Mouse (Mus musculus) liver, adult 2 months (tissue): ENCODE data around the gene Anxa5. TPM values are rescaled to one million over a fixed set of nuclear protein-coding genes. Genes with fewer than 3 reads are reported as not detected.

Source experiments
- DNase-seq: peaks from one replicate; pipeline ENCODE4 v3.0.0-alpha.2; 2011; ENCODE audit warnings: low read depth, low spot score; ENCODE audit errors: extremely low read depth
- H3K27ac ChIP-seq: fragments of 200-500 bp; replicated peaks from 2 replicates; pipeline ENCODE4 v1.5.1; 2012; ENCODE audit warnings: low read depth, mild to moderate bottlenecking, control low read depth, inconsistent platforms, low read length; ENCODE audit not compliant: insufficient read depth
- H3K27me3 ChIP-seq: fragments of 200-500 bp; 2 replicates; pipeline ENCODE4 v1.6.1; 2012; ENCODE audit warnings: mild to moderate bottlenecking, moderate library complexity, low read length, inconsistent platforms; ENCODE audit not compliant: control insufficient read depth, insufficient read depth
- H3K36me3 ChIP-seq: fragments of 200-500 bp; 2 replicates; pipeline ENCODE4 v1.6.1; 2012; ENCODE audit warnings: low read length, inconsistent platforms; ENCODE audit not compliant: control insufficient read depth, insufficient read depth
- H3K4me1 ChIP-seq: fragments of 200-500 bp; 2 replicates; pipeline ENCODE4 v1.6.1; 2011; ENCODE audit warnings: low read length; ENCODE audit not compliant: control insufficient read depth, insufficient read depth
- H3K4me3 ChIP-seq: fragments of 200-500 bp; 2 replicates; pipeline ENCODE4 v1.5.1; 2011; ENCODE audit warnings: low read depth, mild to moderate bottlenecking, control low read depth, low read length, moderate library complexity; ENCODE audit not compliant: insufficient read depth
- H3K79me2 ChIP-seq: fragments of 200-500 bp; 2 replicates; pipeline ENCODE4 v1.6.1; 2012; ENCODE audit warnings: inconsistent platforms, mild to moderate bottlenecking, low read length, moderate library complexity; ENCODE audit not compliant: control insufficient read depth, insufficient read depth
- H3K9ac ChIP-seq: fragments of 200-500 bp; 2 replicates; pipeline ENCODE4 v1.6.1; 2012; ENCODE audit warnings: low read depth, mild to moderate bottlenecking, control low read depth, inconsistent platforms, low read length
- CTCF ChIP-seq: fragments of 200-500 bp; IDR thresholded peaks from 2 replicates; pipeline ENCODE4 v1.5.1; 2011; ENCODE audit warnings: low read depth, low read length, control low read depth
- POLR2A ChIP-seq: fragments of 200-500 bp; IDR thresholded peaks from 2 replicates; pipeline ENCODE4 v1.6.1; 2011; ENCODE audit warnings: low read length, control low read depth; ENCODE audit not compliant: insufficient read depth; ENCODE audit errors: extremely low read depth
- WGBS: fragments of 180-500 bp; shearing (Covaris S2); methylation state at CpG from one replicate; pipeline ENCODE4 v1.1.7; 2018; 5-methylcytosine and 5-hydroxymethylcytosine counted together
- polyA plus RNA-seq: library from polyadenylated mRNA; depleted of rRNA; stranded (reverse); fragments of >200 nt; gene quantifications from 2 replicates; pipeline ENCODE4 v1.2.3, GENCODE M21; 2012
- total RNA-seq: library from RNA; depleted of rRNA; stranded (reverse); fragments of >200 nt; gene quantifications from 2 replicates; pipeline ENCODE4 v1.2.3, GENCODE M21; 2014

Anxa5 gene
- total and polyA plus RNA-seq, 2 experiments: 77.4 to 152 TPM

DNA sequence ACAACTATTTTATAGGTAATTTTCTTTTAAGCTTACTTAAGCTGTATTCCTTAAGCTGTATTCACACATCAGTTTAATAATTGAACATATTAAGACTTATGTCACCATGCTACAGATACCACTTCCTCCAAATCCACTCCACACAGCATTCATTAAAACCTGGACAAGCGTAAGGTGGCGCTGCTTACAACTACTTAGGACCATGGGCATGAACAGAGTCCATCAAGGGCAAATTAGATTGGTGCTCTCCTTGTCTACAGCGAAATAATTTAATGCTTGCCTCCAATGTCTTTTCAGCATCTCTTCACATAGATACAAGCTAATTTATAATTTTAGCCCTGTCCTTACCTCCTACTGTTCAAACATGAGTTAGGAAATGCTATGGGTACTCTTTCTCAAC lies 29.7 kb downstream of the Anxa5 start:
- Histone ChIP-seq H3K27me3 (no peaks in the 10 kb centered on the region), H3K4me1 (no peaks in the 10 kb centered on the region; the same call in 1 of the 2 replicates), H3K79me2 (no peaks in the 10 kb centered on the region), H3K27ac (no peak overlapping the region), H3K4me3 (no peak overlapping the region), H3K36me3 (peaks cover 27% of the 10 kb centered on the region), H3K9ac (no peak overlapping the region)
- DNase-seq: no peak
- 98% methylated on average over 3 of the region's 3 CpGs for WGBS
- TF ChIP-seq POLR2A: no peak
- no peak for TF ChIP-seq CTCF

DNA sequence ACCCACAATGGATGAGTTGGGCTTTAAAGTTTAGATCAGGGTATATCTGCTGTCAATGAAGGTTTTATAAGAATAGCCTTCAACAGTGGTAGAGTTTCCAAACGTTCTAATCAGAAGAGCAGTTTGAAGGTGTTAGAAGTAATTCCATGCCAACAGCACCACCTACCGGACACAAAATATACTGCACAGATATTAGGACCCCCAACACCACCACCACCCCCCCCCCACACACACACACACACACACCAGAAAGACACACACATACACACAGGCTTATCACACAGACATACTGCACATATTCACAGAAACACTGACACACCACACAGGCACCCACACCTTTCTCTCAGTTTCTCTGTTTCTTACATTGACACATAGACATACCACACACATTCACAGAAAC lies 33.3 kb downstream of the Anxa5 start:
- Histone ChIP-seq H3K36me3 (no peaks in the 10 kb centered on the region), H3K4me1 (no peaks in the 10 kb centered on the region; the same call in 1 of the 2 replicates), H3K4me3 (no peak overlapping the region), H3K27ac (no peak overlapping the region), H3K79me2 (no peaks in the 10 kb centered on the region), H3K27me3 (no peaks in the 10 kb centered on the region), H3K9ac (no peak overlapping the region)
- DNase-seq: peak; percentile 19
- 0% methylated on average over 2 of the region's 2 CpGs for WGBS
- TF ChIP-seq POLR2A (no peak), CTCF (peak; percentile 66)

DNA sequence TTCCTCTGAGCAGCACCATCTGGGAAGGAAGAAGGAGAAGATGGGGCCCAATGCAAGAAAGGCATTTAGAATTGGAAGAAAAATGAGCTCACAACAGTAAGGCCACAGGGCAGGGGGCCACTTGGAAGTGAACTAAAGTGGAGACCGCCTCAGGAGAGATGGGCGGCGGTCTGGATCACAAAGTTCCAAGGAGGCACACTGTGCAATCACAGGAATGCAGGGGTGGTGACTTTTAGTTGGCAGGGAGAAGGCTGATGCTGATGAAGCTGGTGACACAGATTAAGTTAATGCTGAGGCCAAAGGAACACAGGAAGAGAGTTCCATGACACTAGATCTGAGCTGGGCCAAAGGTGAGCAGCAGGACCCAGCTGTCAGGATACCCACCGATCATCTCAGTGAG lies 35.4 kb downstream of the Anxa5 start:
- Histone ChIP-seq H3K79me2 (no peaks in the 10 kb centered on the region), H3K36me3 (no peaks in the 10 kb centered on the region), H3K9ac (no peak overlapping the region), H3K27ac (no peak overlapping the region), H3K4me1 (no peaks in the 10 kb centered on the region), H3K4me3 (no peak overlapping the region), H3K27me3 (no peaks in the 10 kb centered on the region)
- no peak for TF ChIP-seq CTCF
- TF ChIP-seq POLR2A: no peak
- DNase-seq: no peak
- 89% methylated on average over 4 of the region's 4 CpGs for WGBS

DNA sequence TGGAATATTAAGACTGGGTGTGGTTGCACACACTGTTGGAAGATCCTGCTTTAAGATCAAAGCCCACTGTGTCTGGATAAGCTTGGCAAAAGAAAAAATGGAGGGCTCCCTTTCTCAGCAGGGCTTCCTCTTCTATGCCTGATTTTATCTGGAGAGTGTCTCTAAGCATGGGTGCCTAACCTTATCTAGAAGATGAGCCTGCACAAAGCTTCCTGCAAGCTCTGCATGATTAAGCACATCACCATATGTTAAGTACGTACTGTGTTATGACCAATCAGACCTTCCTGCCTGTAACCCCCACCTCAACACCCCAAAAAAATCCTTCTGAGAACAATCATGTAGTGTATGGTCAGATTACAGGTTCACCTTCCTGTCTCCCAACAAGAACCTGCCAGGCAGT lies 45.3 kb downstream of the Anxa5 start:
- 77% methylated on average over 1 of the region's 1 CpGs for WGBS
- no peak for DNase-seq
- Histone ChIP-seq H3K9ac (no peak overlapping the region), H3K4me1 (no peaks in the 10 kb centered on the region), H3K27me3 (no peaks in the 10 kb centered on the region), H3K4me3 (no peak overlapping the region), H3K27ac (no peak overlapping the region), H3K79me2 (no peaks in the 10 kb centered on the region), H3K36me3 (no peaks in the 10 kb centered on the region)
- no peak for TF ChIP-seq POLR2A
- TF ChIP-seq CTCF: no peak

DNA sequence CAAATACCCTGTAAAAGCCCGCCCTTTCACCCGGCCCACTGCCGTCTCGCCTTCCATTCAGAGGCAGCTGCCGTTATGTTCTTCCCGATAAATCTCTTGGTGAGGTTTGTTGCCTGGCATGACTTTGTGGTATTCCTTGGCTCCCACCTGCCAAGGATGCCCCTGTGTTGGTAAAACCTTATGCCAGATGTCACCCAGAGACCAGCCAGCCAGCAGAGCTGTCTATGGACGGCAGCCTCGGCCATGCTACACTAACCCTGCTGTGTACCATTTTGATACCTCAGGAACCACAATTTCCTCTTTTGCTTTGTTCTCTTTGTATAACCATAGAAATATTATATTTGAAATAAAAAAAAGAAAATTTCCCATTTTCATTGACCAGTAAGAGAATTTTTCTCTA lies 48.3 kb downstream of the Anxa5 start:
- Histone ChIP-seq H3K79me2 (no peaks in the 10 kb centered on the region), H3K27ac (no peak overlapping the region)
- 98% methylated on average over 8 of the region's 8 CpGs for WGBS

DNA sequence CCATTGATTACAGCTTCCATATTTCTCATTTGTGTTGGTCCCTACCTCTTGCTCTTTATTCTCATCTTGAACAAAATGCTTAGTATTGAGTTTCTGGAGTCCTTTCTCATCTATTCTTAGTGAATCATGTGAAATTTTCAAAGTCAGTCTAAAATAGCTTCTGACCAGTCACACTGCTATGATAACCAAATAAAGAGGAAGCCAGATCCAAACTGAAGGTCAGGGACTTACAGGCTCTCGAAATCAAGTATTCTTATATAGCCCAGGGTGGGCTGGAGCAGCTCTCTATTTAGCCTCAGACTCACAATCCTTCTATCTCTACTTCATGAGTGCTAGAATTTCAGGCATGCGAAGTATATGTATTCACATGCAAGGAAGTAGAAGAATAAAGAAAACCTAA lies 66.2 kb downstream of the Anxa5 start:
- 77% methylated on average over 2 of the region's 2 CpGs for WGBS
- no peak overlapping the region for H3K27ac ChIP-seq

More for the DNA sequence above, 48.3 kb downstream of the Anxa5 start:
- no peak for DNase-seq
- H3K27me3 ChIP-seq: no peaks in the 10 kb centered on the region
- no peak overlapping the region for H3K4me3 ChIP-seq
- TF ChIP-seq CTCF (no peak), POLR2A (no peak)
- no peak overlapping the region for H3K9ac ChIP-seq
- H3K4me1 ChIP-seq: no peaks in the 10 kb centered on the region
- no peaks in the 10 kb centered on the region for H3K36me3 ChIP-seq

More for the DNA sequence above, 66.2 kb downstream of the Anxa5 start:
- DNase-seq: no peak
- H3K27me3 ChIP-seq: no peaks in the 10 kb centered on the region
- H3K36me3 ChIP-seq: no peaks in the 10 kb centered on the region
- H3K9ac ChIP-seq: no peak overlapping the region
- TF ChIP-seq POLR2A (no peak), CTCF (no peak)
- H3K79me2 ChIP-seq: no peaks in the 10 kb centered on the region
- H3K4me1 ChIP-seq: 0 out of 2 replicates have a peak, but pooled peaks cover 2% of the 10 kb centered on the region
- no peak overlapping the region for H3K4me3 ChIP-seq
